Mouse (Mus musculus) heart, postnatal 4 days (tissue): ENCODE results near the gene Pitpnm2. TPM values are rescaled to one million over a fixed set of nuclear protein-coding genes. Genes with fewer than 3 reads are reported as not detected.

ENCODE experiments used
- DNase-seq: peaks from one replicate; pipeline ENCODE4 v3.0.0; 2021
- total RNA-seq, 2 experiments: library from RNA; stranded (reverse); gene quantifications; 2 replicates each; pipeline ENCODE4 v1.2.3; 2021

Pitpnm2 gene
- total RNA-seq, 2 experiments from 2014 or later, result 45.9 to 52.2 TPM

DNA sequence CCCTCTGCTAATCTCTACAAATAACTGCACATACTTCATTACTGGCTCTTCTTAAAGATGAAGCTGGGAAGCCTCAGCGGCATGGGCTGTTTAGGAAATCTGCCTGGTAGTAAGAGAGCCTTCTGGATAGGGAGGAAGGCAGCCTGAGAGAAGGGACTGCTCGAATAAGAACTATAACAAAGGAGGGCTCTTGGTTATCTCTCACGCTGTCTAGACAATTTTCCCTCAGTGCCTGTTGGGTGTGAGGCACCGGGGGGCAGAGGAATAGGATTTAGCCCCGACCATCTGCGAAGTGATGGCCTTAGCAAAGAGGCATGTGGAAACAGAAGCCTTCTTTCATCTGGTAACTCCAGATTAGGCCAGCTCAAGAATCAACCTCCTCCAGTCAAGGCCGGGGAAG, 2.3 kb downstream of the Pitpnm2 start:
- DNase-seq, result no peak

DNA sequence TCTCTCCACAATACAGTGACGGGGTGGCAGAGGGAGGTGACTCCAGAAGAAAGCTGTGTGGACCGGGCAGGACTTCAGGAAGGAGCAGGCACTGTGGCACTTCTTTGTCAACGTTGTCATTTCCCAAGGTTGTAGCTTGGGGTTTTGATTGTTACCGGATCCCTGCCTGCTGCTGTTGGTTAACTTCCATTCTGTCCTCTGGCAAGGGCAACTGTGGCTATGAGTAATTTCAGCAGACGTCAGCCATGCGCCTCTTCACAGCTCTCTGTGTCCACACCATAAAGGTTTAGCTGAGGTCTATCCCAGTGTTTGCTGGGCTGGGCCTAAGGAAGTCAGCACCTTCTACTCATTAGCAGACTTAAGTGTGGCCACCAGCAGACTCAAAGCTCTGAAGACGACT, 4.7 kb downstream of the Pitpnm2 start:
- no peak for DNase-seq

DNA sequence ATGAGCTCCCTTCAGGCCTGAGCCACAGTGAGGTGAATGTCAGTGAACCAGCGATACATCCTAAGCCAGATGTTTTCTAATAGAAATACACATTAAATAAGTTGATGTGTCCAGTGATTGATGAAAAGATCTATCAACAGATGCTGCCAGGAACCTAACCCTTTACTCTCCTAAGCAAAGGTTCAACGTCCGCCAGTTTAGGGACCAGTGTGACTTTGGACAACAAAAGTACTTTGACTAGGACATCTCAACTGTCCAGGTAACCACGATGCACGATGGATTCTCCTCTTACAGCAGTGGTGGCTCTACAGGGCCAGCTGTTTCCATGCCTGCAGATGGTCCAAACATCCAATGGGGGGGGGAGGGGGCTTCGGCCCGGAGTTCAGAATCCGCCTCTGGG, 5.1 kb downstream of the Pitpnm2 start:
- DNase-seq, result no peak

DNA sequence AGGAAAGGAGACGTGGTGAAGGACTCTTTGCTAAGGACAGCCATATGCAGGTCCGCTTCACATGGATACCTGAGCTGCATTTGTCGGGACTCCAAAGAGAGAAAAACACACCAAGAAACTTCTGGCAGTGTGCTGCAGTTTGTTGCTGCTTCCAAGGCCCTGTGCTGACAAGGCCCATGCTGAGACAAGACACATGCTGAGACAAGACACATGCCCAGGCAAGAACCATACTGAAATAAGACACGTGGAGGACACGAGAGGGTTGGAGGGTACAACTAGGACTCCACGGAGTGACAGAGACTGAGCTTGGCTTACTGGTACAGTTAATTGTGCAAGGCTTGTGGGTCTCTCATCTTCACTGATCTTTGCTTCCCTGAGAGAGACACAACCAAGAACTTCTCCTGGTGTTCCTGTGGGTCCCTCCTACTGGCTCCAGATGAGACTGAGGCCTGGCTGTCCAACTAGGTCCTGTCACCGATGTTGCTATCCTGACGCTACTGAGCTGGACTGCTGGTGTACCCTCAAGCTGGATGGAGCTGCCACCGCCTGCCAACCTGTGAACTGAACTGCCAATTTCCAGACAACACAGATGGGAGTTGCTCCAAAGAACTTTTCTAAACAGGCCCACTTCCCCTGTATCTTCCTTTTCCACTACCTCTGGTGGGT, 6.2 kb downstream of the Pitpnm2 start:
- no peak for DNase-seq

DNA sequence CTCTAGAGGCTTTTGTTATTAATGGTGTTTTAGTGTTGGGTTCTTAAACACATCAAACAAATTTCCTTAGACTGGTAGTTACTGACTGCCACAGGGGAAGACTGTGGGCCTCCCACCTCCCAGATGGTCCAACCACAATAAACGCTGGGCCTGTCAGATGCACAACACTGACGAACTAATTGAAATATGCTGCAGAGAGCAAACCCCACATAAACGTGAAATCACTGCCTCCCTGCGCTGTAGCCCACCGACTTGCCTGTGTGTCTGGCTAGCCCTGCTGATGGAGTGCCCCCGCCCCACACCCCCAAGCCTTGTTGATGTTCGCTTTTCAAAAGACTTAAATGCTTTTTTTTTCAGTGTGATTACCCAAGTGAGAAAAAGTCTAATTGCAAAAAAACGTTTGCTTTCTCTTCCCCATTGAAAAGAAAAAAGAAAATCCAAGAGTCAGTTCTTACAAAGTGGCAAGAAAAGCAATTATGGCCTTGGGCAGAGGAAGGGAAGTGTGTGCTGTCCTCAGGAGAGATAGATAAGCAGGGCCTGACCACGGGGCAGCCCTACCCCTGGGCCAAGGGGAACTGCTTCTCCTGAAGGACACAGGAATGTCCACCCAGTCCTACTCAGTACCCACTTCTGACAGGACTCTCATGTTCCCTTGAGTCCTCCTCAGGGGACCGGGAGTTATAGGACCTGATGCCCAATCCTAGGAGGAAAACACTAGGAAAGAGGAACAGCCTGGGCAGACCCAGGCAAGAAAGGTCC, 7.7 kb downstream of the Pitpnm2 start:
- DNase-seq, result no peak

DNA sequence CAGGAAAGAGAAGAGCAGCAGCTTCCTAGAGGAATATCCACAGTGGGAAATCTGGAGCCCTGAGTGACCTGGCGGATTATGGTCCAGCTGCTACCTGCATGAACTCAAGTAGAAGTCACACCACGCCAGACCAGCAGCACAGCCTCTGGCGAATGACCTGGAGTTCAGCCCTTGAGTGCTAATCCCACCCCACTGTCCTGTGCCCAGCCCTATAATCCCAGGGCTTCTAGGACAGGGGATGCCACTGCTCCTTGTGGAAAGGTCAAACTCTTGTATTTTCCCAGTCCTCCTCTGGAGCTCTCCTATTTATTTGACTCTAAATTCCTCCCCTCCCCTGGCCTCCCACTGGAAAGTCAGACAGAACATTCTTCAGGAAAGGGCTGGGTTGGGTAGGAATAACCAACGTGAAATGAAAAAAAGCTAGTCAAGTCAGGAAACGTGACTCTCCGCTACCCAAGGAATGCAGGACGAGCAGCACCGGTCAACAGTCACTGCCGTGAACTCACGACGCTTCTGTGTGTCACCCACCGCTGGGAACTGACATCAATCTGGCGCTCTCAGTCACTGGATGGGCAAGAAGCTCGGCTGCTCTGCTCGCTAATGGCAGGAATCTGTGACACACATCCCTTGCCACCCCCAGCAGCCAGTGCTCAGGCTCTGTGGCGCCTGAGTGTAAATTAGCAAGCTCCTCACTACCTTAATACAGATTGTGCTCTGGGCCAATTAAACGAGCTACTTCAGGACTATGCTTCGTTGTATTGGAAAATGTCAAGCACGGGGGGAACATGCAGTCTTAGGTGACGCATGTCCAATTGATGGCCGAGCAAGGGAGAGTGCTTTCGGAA, 8.5 kb downstream of the Pitpnm2 start:
- peak; percentile 43 for DNase-seq

DNA sequence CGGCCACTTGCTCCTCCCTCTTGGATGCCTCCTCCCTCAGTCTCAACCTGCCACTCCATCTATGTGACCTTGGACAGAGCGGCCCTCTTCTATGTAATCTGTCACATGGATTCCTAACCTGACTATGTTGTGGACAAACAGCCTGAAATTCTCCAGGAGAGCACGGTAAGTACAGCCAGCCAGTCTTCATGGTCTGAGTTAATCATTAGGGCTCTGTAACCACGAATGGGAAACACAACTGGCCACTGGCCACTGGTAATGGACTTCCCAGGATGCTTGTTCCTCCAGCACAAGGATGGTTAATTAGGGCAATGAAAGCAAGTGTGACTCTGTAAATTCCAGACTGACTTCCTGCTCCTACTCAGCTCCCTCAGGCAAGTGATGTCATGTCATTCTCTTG, 13.4 kb downstream of the Pitpnm2 start:
- peak; percentile 4 for DNase-seq

DNA sequence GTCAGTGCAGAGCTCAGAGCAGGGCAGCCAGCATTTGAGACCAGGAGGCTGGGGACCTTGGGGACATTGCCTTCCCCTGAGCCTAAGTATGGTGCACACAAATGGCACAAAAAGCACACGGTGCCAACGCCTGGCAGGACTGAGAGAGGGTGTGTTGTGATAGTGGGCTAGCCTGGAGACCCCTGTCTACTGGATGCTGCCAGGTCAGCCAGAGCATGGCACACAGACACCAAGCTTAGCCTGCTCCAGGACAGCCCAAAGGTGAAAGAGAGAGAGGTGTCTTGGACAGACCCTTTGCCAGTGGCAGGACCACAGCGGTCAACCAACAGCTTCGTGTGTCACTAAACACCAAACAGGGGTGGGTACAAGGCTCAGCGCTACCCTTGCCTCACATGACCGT, 14.8 kb downstream of the Pitpnm2 start:
- peak; percentile 3 for DNase-seq

DNA sequence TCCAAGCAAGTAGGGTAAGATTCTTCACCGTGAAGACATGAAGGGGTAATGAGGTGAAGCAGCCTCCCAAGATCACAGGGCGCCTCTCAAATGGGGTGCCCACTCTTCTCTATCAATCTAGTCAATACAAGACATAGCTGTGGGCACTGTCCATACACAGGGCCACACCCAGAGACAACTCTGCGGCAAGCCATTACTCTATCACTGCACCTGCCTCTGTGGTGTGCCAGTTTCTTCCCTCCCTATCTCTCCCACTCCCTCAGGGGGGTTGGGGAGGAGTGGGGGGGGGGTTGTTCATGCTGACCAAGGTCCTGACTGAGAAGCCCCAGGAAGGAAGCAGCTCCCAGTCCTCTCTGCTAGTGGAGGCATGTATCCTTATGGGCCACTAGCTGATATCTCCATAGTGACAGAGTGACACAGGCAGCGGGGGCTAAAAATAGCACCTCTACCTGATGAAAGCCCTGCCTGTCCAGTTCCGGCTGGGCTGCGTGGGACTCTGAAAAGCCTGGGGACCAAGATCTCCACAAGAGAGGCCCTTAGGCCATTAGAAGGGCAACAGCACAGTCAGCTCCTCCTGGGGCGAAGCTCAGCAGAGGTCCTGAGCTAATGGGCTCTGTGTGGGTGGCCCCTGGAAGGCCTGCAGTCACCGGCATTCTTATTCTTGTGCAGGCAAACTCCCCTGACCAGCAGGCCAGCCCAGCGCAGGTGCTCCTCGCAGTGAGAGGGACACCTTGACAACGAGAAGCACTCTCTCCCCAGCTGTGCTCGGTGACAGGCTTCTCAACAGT, 15.5 kb downstream of the Pitpnm2 start:
- peak; percentile 59 for DNase-seq

DNA sequence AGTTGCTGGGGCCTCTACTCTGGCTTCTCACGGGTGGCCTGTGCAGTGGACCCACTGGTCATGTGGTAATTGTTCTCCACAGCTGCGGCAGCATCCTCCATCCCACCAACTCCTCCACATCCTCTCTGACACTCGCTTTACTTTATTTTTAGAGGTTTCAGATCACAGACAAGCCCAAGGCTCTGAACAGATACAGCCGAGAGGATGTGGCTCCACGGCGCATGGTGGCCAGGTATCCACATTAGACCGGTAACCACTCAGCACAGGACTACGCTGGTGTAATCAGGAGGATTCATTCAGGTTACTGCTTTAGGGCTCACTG, 16.5 kb downstream of the Pitpnm2 start:
- DNase-seq, result no peak

DNA sequence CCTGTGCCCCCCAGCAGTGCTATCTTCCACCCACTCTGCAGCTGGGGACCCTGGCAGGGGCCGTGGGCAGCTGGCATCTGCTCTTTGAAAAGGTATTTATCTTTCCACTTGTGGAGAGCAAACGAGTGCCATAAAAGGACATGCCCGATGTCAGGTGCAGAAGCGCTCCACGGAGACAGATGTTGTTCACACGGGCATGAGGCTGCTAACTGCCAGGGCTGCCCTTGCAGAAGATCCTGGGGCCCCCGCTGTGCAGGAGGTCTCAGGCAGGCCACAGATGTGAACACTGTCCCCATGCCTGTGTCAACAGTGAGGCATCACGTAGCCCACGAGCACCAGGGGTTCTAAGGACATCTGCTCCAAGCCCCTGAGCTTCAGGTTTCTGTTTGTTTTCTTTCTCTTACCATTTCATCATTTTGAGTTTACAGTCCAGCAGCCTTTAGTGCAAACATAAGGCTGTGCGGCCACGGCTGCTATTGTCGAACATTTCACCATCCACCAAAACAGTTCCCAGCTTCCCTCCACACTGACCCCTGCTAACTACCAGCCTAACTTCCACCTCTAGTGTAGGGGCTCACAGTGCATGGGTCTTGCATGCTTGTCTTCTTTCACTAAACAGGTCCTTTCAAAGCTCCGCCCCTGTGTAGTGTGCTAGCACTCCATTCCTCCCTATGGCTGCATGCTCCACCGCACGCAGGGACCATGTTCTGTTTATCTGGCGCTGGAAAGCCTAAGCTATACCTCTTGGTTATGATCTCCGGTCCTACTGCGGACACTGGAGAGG, 17.0 kb downstream of the Pitpnm2 start:
- DNase-seq, result no peak

DNA sequence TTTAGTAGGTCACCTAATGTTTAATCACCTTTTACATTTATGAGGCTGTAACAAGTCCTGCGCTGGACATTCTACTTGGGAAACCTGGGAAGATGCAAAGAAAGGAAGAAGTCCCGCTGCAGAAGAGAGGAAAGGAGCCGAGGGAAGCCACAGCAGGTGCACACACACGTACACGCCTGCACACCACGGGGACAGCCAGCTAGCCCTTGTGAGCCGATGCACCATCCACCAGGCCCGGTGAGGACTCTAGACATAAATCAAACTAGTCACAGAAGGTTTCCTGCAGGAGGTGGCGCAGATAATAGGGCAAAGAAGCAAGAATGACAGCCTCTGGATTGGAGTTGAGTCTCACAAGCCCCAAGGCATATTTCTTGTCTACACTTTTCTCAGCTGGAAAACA, 19.1 kb downstream of the Pitpnm2 start:
- no peak for DNase-seq

DNA sequence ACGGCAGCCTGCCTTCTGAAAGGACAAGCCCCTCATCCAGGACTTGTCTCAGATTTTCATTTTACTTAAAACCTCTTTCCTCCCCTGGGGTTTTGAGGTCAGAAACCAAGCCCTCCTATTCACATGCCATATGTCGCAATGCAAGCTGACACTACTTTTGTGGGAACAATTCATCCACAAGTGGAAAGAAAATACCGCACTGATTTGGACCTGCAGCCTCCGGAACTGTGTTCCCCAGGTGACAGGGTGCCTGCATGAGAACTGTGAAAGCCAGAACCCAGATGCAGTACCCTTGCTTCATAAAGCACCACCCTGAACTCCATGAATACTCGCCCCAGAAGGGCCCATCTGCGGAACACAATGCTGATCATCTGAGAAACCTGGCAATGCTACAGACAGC, 22.4 kb downstream of the Pitpnm2 start:
- DNase-seq, result no peak

DNA sequence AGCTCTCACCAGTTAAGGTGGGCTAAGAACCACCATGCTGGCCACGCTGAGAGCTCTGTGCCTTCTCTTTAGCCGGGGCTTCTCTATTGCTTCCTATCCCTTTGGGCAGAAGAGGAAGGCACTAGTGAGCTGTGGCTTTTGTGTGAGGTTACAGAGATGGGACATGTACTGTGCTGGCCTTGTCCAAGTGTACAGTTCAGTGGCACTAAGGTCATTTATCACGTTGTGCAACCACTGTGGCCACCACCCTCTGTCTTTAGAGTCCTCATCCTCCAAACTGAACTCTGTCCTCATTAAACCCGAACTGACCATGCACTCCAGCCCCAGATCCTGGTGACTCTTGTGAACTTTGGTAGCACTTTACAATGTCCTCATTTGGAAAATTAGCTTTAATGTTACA, 23.1 kb downstream of the Pitpnm2 start:
- DNase-seq, result no peak

DNA sequence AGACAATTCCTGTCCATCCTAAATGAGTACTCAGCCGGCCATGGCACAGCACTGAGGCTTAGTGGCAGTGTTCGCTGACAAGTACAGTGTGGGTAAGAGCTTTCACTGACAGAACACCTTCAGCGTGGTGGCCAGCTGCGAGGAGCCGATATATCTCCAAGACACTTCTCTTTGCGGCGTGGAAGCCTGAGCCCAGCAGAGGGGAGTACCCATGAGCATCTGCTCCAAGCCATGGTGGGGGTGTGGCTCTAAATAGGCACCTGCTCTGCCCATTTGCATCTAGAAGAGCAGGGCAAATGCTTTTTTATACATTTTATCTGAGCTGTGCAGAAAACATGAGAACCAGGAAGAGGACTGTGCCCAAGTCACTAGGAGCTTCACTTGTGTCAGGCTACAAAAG, 23.7 kb downstream of the Pitpnm2 start:
- no peak for DNase-seq

DNA sequence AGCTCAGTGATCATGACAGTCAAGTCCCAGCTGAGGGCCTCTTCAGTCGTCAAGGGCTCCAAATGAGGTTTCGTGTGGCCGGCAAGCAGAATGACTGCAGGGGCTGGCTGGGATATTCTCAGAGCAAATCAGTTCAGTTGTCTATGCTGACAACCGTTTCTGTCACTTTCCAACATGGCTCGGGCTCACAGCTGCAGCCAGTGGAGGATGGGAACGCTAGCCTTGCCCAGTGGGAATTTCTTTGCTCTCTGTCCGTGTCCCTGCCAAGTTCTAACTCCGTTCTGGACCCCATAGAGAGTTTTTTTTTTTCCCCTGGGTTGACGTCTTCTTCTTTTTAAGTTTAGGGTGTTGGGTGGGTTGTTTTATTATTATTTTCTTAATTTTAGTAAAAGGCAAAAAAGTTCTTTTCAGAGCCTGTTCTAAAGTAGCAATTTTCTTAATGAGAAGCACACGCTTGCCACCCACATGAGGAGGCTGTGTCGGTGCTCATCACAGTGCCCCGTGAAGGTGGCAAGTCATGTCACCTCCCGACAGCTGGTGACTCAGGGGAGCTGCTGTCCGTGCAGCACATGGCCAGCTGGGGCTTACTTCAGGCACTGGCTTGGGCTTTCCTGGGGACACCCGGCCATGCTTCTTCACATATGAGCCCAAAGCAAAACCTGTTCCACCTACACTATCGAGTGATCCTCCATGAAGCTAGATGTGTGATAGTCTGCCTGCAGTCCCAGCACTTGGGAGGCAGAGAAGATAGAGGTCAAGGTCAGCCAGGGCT, 25.1 kb downstream of the Pitpnm2 start:
- DNase-seq, result peak; percentile 63

DNA sequence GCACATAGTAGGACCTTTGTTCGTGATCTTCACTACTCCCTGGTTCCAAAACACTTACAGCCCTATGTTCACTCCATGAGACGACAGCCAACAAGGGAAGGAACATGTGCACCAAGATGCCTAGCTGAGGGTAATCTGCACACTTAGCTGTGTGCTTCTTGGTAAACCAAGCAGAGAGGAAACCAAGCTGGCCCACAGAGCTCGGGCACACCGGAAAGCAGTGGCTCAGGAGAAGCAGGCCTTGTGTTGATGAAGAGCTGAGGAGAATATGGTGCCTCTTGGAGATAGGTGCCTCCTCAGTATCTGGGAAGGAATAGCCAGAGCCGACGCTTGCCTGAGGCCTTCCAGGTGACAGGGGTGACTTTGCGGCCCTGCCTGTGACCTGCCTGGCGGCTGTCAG, 26.0 kb downstream of the Pitpnm2 start:
- DNase-seq, result no peak

DNA sequence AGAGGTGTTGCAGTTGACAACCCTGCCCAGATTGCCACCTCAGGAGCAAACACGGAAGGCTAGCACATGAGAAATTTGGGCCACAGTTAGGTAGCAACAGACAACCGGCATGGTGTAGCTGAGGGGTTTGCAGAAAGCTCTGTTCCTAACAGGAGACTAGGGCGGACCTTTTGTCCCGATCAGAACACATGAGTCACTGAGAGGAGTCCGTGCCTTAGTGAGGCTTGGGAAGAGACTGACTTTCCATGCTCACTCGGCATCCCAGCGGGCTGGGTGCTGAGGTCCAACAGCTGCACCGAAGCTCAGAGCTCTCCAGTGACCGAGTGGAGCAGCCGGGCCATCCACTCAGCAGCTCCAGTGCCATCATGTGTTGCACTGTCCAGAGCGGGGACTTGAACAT, 26.9 kb downstream of the Pitpnm2 start:
- no peak for DNase-seq

DNA sequence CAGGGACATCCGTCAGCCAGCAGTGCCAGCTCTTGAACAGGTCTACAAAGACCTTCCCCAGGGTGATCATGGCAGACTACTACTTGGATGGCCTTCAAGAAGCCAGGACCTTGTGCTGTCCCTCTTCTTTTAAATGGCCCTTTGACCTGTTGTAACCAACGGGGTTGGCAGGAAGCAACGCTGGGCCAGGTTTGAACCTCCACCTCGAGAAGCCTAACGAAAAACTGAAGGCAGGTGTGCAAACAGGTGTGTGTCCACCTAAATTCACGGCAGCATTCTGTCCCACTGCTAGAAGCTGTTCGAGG, 27.9 kb downstream of the Pitpnm2 start:
- DNase-seq, result no peak

DNA sequence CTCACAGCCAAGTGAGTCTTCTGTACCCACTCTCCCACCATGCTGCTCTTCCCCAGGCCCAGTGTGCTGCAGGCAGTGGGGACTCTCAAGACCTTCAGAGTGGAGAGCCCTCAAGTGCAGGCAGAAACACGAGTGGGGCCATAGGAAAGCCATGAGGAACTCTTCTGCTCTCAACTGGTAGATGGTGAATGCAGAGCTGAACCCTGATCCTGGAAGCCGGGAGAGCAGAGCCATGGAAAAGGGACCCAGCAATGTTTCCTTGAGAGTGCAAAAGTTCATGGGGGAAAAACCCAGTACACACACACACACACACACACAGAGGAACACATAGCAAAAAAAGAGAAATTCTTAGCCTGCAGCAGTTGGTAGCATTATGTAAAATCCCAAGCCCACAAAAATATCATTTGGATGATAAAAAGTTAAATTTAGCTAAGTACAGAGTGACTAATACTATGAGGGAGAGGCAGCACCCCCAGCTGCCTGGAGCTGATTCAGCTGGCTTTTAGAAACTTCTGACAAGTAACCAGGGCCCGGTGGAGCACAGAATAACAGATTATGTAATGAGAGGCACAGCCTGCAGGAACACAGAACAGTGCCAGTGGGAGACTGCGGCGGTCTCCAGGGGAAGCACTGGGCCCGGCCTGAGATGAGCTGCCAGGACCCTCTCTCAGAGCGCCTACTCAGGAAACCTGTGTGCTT, 28.4 kb downstream of the Pitpnm2 start:
- peak; percentile 78 for DNase-seq

DNA sequence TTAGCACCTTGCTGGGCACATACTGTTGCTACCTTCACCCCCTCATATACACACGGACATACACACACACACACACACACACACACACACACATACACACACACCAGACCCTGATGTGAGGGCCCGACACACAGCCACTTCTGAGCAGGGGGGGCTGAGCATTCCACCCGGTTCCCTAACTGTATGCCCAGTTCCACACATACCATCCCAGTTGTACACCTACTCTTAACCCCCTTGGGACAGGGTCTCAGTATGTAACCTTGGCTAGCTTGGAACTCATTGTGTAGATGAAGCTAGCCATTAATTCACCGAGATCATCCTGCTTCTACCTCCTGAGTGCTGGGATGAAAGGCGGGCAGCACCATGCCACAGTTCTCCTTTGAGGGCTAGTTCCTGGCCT, 29.0 kb downstream of the Pitpnm2 start:
- no peak for DNase-seq
